In genomic region chr2:153694462-153695085, GRCm38 (mm10) we compare ENCODE assay signal across 8 mouse cellular contexts. TPM values are rescaled to one million over a fixed set of nuclear protein-coding genes. Genes with fewer than 3 reads are reported as not detected.
A peak's percentile ranks its signal among the peaks of the same experiment; 100 is the strongest.
DNase-seq lines count a peak whose midpoint lies in the region; ATAC-seq and TF ChIP-seq lines count a peak whose summit lies in the region.

No protein-coding gene starts in this region.

- ATAC-seq in megakaryocyte-erythroid progenitor cell, adult 5-6 weeks (replicated peaks; ENCODE audit: low FRiP score, low TSS enrichment, poor library complexity, severe bottlenecking) = peak; percentile 94

- H3K27me3 ChIP-seq in cerebellum, adult 2 months (ENCODE audit: control insufficient read depth, insufficient read depth, low read length) = no peaks in the 10 kb centered on the region

- WGBS in cerebellum, adult 2 months = 71% methylated on average over 19 of the region's 19 CpGs

- DNase-seq in cerebellum, adult 2 months = no peak
- no peak for DNase-seq in cerebellum, adult 9-10 months
- peak; percentile 13 for DNase-seq in ovary, postnatal 10 days (ENCODE audit: low spot score)
- DNase-seq in ovary, adult 18-20 months (ENCODE audit: low spot score) = no peak
- peak; percentile 15 to 23 for DNase-seq in cerebellum, postnatal 36 days
- DNase-seq in kidney, postnatal 14 days = peak; percentile 40
- DNase-seq in thymus, postnatal 14 days = peak; percentile 76

- H3K27ac ChIP-seq in cerebellum, adult 2 months (ENCODE audit: insufficient read depth, low read length) = no peak overlapping the region

- H3K4me3 ChIP-seq in cerebellum, adult 2 months (replicated peaks; ENCODE audit: insufficient read depth, low read depth, low read length) = no peak overlapping the region

- no peaks in the 10 kb centered on the region for H3K4me1 ChIP-seq in cerebellum, adult 2 months (ENCODE audit: control insufficient read depth, insufficient read depth, low read length)

- no peak for TF ChIP-seq POLR2A in cerebellum, adult 2 months (IDR thresholded peaks at IDR 0.05; ENCODE audit: borderline replicate concordance, insufficient read depth, low read length)

- peak; percentile 42; the same call in 1 of the 2 replicates for TF ChIP-seq CTCF in cerebellum, adult 2 months (IDR thresholded peaks at IDR 0.05; ENCODE audit: borderline replicate concordance, insufficient read depth, low read depth, low read length)

RNA-seq across cellular contexts. Expression of gene Dnmt3c, which starts 1.9 kb away (rescaled TPM):
- polyA plus RNA-seq in cerebellum, adult 2 months (2012; rRNA removed) = 0.06 and 0.10 TPM in 2 replicates
- total RNA-seq in megakaryocyte-erythroid progenitor cell, adult 5-6 weeks (2014; fragmentation: Nextera tagmentation) = 1.4 and 1.5 TPM in 2 replicates
- total RNA-seq in megakaryocyte-erythroid progenitor cell, adult 5-6 weeks (2017) = 0.47 and 0.53 TPM in 2 replicates

RNA-seq across cellular contexts. Expression of gene Dnmt3b, which starts 45.3 kb away (rescaled TPM):
- polyA plus RNA-seq in cerebellum, adult 2 months (2012; rRNA removed) = 1.6 and 2.6 TPM in 2 replicates
- 20.2 and 22.1 TPM in 2 replicates for total RNA-seq in megakaryocyte-erythroid progenitor cell, adult 5-6 weeks (2014; fragmentation: Nextera tagmentation)
- 13.4 and 18.0 TPM in 2 replicates for total RNA-seq in megakaryocyte-erythroid progenitor cell, adult 5-6 weeks (2017)

RNA-seq across cellular contexts. Expression of gene Mapre1, which starts 46.5 kb away (rescaled TPM):
- 19.6 and 22.8 TPM in 2 replicates for polyA plus RNA-seq in cerebellum, adult 2 months (2012; rRNA removed)
- total RNA-seq in megakaryocyte-erythroid progenitor cell, adult 5-6 weeks (2014; fragmentation: Nextera tagmentation) = 109 and 127 TPM in 2 replicates
- 243 and 279 TPM in 2 replicates for total RNA-seq in megakaryocyte-erythroid progenitor cell, adult 5-6 weeks (2017)

Comparison
In these comparisons a context has a peak if more than half of its experiments do, and no peak if none do; other contexts are left out.
1. DNase-seq: peak in ovary, postnatal 10 days (single experiment), cerebellum, postnatal 36 days (2 of 2), kidney, postnatal 14 days (single experiment) and thymus, postnatal 14 days (single experiment); none in cerebellum, adult 2 months (0 of 2), cerebellum, adult 9-10 months (single experiment) and ovary, adult 18-20 months (single experiment).